Mouse (Mus musculus) pancreas, adult 10 weeks (tissue): ENCODE data around the gene Atp1b4. TPM values are rescaled to one million over a fixed set of nuclear protein-coding genes. Genes with fewer than 3 reads are reported as not detected.

Source experiments
- polyA plus RNA-seq: library from polyadenylated mRNA; stranded (reverse); fragments of 350-450 nt; fragmentation: Illumina TruSeq; extraction: RNeasy Lipid Tissue Mini Kit (QIAGEN cat#74804); gene quantifications from one replicate; pipeline ENCODE4 v1.2.3, GENCODE M21; 2015; ENCODE audit warnings: low read depth, low replicate concordance; ENCODE audit not compliant: insufficient read depth

The Atp1b4 gene
- polyA plus RNA-seq = not detected

DNA sequence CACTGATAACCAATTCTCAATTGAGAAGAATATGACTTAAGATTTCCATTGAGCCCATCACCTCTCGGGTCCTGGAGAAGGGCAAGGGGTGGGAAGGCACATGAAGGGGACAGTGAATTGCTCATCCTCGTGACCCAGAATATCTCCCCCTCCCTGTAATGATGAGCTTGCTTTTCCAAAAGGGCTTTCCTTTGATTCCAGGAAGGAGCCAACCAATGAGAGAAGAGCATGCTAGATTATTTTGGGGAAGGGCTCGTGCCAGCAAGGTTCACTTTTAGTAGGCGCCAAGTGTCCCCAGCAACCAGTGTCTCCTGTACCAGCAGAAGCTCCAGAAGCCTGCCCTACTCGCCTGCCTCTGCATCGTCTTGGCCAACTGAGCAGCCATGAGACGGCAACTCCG is at the start of gene Atp1b4:
Atp1b4 (plus strand) TSS at position 301 of the 400 bp plus-strand sequence.

Other genes starting within 250 kb of the Atp1b4 start
- not detected for gene Rhox10, start 249.7 kb upstream of the Atp1b4 start, polyA plus RNA-seq
- not detected for gene Rhox11, start 231.0 kb upstream of the Atp1b4 start, polyA plus RNA-seq
- gene Rhox12, start 205.3 kb upstream of the Atp1b4 start, polyA plus RNA-seq = not detected
- not detected for gene Rhox13, start 195.0 kb upstream of the Atp1b4 start, polyA plus RNA-seq
- gene Zbtb33, start 126.4 kb upstream of the Atp1b4 start, polyA plus RNA-seq = 2.5 TPM
- 3.0 TPM for gene Tmem255a, start 63.7 kb upstream of the Atp1b4 start, polyA plus RNA-seq
- 36.9 TPM for gene Lamp2, start 140.3 kb downstream of the Atp1b4 start, polyA plus RNA-seq